Mouse (Mus musculus): Measurements from ENCODE around the gene Setd5.

DNA sequence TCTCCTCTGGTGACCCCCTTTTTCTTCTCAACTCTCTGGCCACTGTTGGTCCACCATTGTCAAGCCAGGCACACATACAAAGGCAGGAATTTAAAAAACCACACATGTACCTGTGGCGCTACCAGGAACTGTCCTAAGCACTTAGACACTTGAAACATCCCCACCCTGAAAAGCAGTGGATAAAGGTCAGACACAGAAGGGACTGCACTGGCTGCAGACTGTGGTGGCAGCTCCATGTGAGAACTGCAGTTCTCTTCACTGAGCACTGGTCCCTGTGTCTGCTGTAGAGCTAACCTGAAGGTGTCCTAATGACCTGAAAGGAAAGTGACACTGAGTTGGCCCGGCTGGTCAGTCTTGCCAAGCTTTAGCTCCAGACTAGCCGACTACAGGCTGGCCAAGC is 46.6 kb upstream of the Setd5 start:
- TF ChIP-seq CTCF (IDR thresholded peaks at IDR 0.05; ENCODE audit: borderline replicate concordance, extremely low read depth, insufficient read depth, insufficient read length) (no peak), POLR2A (IDR thresholded peaks at IDR 0.05; ENCODE audit: borderline replicate concordance, extremely low read depth, insufficient read depth, insufficient read length, poor library complexity, severe bottlenecking) (no peak)

All from brain, embryonic 14.5 days (tissue).